Mouse (Mus musculus) lung, postnatal 4 days (tissue): ENCODE measurements around the gene Ptprd.

Experiments used
- DNase-seq, 2 experiments: peaks; one replicate each; pipeline ENCODE4 v3.0.0; 2021

Gene Ptprd

DNA sequence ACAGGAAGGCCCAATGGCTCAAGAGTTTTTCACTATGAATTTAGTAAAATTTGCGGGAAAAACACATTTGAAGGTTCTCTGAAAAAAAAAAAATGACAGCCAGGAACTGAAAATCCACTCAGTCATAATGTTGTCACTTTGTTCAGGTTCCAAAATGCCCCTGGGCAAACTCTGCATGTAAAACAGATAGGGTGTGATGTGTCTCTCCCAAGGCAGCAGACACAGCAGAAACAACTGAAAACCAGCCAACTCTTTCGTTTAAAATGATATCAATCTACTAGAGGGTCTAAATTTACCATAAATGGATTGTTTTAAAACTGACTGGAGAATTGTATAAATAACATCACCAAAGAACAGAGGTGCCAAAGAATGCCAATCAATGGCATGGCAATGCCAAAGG is 1925.7 kb downstream of the Ptprd start:
- DNase-seq, result no peak

DNA sequence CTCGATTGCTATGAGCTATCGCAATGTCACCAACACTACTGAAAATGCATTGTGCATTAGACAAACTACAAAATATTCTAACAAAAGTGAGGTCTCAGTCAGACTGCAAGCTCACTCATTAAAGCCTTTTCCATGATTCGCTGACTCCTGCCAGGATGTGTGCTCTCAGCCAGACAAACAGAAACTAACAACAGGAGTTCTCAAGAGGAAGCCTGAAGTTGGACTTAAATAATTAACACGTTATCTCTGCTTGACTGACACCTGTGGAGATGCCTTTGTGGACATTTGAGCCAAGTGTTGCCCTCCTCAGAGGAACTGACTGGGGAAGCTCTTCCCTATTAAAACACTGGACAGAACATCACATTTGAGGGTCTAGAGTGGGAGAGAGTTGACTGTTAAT is 1928.9 kb downstream of the Ptprd start:
- DNase-seq, result no peak

DNA sequence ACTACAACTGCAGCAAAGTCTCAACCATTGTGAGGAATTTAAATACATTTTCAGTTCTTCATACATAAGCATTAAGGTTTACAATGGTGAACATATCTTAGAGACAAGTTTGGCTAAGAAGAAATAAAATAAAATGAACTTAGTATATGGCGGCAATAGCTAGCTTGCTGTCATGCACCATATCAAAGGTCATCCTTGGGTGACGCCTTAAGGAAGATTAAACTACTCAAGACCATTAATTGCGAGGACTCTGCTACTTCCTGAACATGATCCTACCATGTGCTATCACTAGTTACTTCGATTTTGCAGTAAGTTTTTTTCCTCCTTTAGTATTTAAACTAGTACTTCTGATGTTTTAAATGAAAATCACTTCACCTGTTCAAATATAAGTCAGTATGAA is 1949.0 kb downstream of the Ptprd start:
- DNase-seq, result no peak

DNA sequence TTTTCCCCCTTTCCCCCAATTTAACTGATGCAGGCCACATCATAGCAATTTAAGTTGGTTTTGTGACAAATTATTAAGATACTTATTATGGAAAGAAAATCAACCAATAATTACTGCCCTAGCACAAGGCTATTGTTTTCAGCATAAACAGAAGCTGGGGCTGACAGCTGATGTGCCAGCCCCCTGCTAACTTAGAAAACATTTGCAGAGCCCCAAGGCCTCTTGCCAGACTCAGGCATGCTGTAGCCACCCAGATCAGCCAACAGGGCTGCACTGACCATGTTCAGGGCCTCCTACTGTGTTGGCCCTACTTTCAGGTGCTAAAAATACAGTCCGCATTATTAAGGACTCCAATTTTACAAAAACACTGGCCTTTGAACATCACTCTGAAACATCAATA is 1951.1 kb downstream of the Ptprd start:
- no peak for DNase-seq

DNA sequence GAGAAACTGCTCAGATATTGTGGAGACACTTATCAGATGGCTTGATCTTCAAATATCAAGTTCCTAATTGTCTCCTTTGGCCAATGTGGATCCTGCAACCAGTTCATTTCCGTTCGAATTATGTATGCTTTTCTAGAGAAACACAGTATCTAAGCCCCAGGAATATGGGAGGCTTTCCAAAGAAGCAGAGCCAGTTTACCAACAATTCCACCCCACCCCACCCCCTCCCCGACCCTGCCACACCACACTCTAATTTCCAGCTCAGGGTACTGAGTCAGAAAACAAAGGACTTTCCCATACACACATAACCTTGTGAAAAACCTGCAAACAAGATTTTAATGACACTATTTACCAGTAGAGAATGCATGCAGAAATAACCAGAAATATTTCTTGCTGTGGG is 1951.5 kb downstream of the Ptprd start:
- DNase-seq, result no peak

DNA sequence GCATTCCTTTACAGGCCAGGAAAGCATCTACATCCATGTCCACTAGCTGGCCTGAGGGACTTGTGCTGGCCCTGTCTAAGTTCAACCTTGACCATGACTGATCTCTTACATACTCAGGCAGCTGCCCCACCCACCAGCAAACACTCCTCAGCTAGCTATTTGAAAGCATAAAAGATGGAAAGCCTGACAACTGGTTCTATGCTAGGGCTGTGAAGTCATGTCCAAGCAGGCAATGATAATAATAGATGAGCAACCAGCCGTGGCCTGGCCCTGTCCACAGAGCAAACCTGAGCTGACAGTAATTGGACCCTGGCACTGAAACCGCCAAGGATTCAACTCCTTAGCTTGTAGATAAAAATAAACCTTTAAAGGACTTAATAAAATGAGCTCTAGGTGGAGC is 1952.1 kb downstream of the Ptprd start:
- DNase-seq, result no peak

DNA sequence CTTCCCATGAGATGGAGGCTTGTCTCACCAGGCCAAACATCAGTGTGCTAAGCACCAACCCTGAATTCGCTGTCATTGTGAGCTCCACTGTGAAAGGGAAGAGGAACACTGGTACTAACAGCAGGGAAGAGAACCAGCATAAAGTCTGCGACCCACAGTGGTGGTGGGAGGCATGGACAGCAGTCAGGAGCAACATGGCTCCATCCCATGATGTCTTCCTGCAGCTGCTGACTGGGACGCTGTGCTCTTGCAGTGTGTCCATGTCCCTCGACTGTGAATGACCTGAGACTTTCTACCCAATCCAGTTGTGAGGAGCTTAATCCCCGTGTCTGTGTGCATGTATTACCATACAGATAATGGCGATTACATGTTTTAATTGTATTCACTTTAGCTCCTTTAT is 1967.4 kb downstream of the Ptprd start:
- DNase-seq, result no peak

DNA sequence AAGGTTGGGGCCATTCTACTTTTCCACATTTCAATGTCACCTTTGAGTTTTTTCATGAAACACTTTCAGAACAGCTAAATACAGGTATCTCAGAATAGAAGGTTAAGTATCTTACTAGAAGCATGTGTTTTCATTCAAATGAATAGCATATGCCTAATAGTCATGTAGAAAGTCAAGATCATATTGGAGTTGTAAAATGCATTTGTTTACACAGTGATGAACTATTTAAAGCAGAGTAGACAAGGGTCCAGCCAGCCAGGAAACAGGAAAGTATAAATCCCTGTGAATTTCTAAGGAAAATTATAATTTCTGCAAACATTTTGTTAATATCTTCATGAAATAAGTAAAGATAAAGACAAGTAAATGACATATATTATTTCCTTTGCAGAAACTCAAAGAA is 1970.2 kb downstream of the Ptprd start:
- no peak for DNase-seq

DNA sequence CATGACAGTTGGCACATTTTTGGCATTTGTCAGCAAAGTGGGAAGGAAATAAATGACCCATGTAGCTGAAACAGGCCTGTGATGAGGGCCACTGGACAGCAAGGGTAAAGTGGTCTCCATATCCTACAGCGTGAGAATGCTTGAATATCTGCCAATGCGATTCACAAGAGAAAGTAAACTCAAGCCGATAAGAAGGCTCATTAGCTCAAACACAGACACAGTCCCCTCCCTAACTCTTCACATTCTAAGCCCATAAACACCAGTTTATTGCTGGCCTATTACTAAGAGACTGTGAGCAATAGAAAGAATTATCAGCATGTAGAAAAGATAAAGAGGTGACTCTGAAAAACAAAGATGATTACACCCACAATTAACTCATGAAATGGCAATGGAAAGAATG is 1970.6 kb downstream of the Ptprd start:
- DNase-seq, result no peak

DNA sequence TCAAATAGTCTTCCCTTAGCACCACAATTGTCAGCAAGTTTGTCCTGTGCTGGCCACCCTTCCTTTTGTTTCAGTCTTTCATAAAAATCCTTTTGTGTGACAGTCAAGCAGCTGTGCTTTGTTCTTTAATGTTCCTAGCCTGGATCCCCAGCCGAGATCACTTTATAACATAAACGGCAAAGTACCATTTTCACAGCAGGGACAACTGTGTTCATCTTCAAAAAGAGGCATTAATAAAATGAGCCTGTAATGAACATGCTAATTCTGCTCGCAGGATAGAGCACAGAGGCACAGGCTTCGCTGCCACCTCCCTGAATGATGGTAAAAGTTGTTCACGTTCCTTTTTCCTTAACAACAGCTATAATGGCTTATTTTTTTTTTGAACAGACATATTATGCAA is 1972.7 kb downstream of the Ptprd start:
- no peak for DNase-seq

DNA sequence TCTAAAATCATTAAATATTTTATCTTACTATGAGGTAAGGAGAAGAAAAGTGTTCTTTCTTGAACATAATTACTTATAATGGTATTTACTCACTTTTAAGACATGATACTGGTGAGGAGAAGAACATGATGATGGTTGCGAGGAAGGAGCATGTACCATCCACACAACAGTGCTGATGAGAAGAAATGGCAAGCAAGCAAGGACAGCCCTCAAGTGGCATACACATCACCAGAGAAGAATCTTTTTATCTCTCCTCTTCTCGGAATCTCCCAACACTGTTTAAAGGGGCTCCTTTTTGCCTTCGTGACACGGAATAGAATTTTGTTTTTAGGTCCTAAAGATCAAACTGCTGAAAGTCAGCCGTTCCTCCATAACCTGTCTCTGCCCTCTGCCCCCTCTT is 1973.2 kb downstream of the Ptprd start:
- no peak for DNase-seq

DNA sequence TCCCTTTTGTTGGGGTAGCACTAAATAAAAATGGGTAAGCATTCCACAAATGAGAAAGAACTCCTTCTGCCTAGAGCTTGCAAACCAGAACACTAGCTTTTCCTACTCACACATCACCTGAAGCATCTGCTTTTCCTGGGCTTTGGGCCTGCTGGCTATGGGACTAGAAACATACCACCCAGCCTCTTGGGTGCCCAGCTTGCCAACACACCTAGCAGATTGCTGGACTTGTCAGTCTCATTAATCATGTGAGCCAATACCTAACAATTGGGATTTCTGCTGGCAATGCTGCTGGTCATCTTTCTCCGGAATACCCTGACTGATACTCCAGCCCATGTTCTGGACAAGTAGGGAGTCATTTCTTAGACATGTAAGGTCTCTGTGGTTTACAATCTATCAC is 1973.9 kb downstream of the Ptprd start:
- no peak for DNase-seq

DNA sequence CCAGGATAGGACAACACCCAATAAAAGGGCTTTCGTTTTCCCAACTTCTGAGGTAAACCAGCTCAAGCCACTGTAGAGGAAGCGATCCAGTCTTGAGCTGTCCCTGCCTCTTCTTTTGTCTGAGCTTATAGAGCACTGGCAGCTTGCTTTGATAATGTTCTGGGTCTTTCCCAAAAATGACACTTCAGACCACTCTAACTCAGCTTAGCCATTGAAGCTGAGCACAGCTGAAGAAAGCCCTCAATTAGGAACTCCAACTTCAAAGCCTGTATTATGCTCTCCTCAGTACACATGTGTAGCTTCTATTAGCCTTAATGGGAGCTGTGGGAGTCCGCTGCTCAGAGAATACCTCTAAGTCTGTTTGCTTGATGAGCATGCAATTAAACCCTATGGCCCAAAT is 1988.0 kb downstream of the Ptprd start:
- no peak for DNase-seq

DNA sequence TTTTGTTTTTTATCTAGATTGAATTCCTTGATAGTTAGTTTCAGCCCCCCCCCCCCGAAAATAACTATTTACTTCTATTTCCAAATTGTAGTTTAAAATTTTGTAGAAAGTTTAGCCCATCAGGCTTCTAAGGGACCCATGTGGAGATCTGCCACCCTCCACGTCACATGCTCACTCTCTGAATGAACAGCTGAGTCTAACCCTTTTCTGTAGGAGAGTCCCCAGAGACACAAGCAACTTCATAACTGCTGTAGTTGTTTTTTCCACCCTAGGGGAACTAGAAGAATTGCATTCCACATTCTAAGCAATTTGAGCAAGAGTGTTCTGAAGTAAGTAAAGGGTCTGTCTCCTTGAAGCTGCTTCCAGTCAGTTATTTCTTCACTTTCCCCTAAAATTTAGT is 1989.2 kb downstream of the Ptprd start:
- no peak for DNase-seq

DNA sequence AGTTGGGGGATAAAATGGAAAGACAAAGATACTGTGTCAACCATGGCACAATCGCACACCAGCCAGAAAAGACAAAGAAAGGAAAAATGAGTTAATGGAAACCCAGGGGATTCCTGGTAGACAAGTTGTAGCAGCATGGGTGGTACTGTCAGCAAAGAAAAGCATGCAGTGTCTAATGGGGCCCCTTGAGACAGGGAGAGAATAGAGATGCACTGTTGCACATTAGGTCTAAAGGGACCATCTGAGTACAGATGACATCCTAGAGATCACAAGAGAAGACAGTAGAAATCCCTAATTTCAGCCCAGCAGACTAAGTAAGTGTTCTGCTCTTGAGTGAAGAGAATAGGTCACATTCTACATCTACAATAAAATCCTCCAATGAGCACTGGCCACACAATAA is 1993.7 kb downstream of the Ptprd start:
- no peak for DNase-seq

DNA sequence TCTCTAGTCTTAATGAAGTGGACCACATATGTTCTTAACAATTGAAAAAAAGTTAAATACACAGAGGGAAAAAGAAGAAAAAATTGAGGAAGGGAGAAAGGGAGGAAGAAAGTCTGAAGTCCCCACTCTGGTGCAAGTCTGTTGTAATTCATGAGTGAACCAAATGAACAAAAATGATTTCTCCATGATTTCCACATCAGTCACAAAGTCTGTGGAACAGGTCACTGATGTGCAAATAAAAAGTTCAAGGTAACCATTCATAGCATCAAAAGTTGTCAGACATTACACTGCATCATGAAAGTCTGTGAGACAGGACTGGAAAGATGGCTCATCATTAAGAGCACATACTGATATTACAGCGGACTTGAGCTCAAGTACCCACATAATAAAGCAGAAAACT is 1996.6 kb downstream of the Ptprd start:
- DNase-seq, result no peak

DNA sequence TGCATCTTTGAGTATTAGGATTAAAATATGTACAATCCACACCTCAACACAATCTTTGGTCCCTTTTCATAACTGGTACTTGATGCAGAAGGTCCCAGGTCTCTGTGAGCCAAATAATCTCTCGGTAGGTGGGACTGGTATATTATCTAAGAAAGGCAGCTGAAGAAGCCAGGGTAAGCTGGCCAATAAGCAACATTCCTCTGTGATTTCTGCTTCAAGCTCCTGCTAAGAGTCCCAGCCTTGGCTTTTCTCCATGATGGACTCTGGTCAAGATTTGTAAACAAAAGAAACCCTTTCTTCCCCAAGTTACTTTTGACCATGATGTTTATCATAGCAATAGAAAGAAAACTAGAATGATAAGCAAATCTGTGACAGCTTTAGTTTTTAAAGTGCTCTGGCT is 2012.4 kb downstream of the Ptprd start:
- no peak for DNase-seq

DNA sequence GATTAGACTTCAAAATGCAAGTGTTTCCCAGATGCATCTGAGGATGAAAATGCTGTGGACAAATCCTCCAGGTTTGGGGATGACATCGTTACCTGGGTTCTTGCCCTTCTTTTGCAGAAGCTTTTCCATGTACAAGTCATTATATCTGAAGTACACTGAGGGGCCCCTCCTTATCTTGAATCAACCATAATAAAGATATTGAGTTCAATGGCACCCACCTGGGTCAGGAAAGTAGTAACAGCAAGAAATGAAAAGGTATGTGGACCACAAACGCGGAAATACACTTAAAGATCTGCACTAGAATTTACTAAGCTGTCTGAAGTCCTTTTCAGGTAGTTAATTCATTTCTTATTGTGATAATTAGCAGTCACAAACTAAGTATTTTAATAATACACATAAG is 2017.0 kb downstream of the Ptprd start:
- DNase-seq, result no peak

DNA sequence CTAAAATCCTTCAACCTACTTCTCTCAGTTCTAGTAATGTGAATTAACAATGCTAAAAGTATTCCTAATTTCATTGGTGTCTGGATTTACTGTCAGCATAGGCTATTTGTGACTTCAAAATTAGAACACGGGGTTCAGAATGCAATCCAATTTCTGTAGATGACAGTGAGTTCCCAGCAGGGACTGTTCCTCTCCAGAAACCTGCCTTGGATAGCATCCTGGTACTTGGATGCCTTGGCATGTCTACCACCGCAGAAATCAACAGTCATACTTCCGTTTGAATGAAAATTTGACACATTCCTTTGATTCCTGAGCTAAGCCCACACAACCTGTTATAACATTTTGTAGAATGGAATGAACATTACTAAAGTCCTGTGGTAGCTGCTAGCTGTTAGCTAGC is 2018.3 kb downstream of the Ptprd start:
- DNase-seq, result no peak

DNA sequence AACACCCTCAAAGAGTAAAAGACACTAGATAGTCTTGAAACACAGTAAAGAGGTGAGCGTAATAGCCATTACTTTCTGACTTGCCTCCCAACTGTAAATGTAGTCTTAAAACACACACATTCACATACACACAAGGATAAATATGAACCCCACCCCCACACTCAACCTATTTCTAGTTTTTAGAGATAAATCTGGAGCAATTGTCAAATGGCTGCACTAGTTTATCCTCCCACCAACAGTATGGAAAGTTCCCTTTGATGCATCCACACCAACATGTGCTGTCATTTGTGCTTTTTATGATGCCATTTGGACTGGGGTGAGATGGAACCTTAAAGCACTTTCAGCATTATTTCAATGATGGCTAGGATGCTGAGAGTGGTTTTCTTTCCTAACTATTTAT is 2019.7 kb downstream of the Ptprd start:
- no peak for DNase-seq

DNA sequence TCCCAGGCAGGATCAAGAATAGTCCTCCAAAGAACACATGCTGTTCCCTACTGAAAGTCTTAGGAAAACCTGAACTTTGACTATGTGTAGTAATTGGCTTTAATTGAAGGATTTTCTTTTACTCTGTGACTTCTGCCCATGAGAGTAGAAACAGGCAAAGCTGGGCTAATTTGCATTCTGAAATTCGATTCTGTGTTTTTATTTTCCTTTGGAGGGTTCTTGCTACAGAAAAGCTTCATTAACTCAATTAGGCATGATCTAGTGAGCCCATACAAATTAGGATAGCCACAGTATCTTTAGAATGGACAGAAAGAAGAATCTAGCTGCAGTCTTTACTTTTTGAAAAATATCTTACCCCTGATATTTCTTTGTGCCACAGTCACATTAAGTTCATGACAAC is 2021.0 kb downstream of the Ptprd start:
- DNase-seq, result no peak

DNA sequence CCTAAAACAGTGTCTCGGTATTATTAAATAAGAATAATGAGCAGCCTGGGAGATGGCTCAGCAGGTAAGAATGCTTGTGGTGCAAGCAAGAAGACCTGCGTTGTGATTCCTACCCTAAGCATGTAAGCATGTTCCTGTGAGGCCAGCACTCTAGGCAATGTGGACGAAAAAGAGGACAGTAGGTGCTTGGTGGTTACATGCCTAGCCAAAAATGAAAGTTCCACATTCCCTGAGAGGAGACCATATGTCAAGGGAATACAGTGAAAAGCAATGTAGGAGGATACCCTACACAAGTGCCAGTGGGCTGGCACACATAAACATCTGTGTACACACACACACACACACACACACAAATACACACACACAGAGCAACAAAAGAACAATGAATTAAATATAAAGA is 2028.7 kb downstream of the Ptprd start:
- DNase-seq, result no peak

DNA sequence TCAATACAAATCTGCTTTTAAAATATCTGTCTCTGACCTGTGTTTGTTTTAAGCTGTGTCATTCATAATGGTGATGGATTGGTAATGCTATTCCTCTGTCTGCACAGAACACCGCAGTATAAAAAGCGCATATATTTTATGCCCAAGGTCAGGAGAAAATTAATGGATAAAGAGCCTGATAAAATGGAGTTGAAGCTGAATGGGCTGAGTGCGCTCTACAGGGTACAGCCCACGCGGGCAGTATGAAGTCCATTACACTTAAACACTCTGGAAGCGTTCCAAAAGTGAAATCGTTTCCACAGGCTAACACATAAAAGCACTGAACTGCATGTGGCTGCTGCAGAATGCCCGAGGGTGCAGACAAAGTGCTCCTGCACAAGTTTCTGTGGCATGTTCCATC is 2032.3 kb downstream of the Ptprd start:
- DNase-seq, result no peak

DNA sequence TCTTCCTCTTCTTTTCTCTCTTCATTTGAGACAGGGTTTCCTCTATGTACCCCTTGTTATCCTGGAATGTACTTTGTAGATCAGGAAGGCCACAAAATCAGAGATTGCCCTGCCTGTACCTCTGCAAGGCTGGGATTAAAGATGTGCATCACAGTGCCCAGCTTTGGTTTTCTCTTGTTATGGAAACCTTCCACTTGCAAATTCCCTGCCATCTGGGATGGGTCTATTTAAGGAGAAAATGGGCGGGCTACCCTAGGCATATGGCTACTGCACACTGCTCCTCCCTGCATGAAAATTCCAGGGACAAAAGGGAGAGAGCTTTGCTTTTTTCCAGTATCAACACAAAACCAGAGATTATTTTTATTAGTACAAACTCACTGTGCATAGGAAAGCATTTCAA is 2036.7 kb downstream of the Ptprd start:
- DNase-seq, result no peak

DNA sequence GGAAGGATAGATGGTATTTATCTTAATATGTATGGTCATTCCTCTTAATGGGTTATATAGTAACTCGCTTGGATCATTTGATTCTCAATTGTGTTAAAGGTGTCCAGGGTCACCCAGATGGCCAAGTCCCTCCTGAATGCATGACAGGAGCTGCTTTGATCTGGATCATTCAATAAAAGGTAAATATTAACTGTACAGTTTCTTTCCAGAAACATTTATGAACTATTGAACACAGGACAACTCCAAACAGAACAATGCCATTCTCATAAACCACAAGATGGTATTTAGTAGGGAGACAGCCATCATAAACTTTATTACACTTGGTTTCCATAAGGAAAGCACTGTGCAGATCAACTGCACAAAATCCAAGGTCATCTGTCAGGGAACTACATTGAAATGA is 2056.0 kb downstream of the Ptprd start:
- DNase-seq, result no peak

DNA sequence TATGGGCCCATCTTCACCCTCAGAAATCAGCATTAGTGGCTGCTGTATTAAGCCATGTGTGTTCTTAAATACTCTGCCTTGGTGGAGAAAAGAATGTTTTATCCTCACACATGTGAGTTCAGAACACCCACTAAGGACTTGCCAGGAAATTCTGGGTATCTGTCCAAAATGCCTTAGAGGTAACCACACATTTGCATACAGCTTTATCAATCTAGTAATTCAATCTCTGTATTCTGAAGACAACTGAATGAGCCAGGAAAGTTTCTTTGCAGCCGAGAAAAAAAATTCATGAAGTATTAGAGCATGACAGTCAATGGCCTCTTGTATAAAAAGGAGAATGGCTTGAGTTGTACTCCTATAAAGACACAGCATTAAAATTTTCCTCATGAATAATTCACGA is 2057.6 kb downstream of the Ptprd start:
- DNase-seq, result no peak

DNA sequence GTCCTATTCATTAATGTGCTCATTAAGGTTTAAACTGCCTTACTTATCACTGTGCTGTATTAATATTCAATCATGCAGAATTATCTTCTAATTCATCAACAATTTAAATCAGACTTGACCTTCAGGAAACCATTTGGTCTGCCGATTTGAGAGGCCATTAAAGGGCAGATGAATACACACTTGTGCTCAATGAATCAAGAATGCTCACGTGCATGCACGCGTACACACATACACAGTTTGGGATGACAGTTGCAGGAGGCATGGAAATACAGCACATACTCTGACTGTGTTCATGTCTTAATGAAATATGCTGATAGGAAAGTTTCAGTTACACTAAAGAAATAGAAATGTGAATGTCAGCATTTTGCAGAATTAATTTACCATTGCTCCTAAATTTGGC is 2066.8 kb downstream of the Ptprd start:
- no peak for DNase-seq
